Mouse (Mus musculus): ENCODE measurements around the gene Gm42674. TPM values are rescaled to one million over a fixed set of nuclear protein-coding genes. Genes with fewer than 3 reads are reported as not detected.
A peak's percentile ranks its signal among the peaks of the same experiment; 100 is the strongest.

The Gm42674 gene
- polyA plus RNA-seq, 1 experiment from 2014 or later: not detected

DNA sequence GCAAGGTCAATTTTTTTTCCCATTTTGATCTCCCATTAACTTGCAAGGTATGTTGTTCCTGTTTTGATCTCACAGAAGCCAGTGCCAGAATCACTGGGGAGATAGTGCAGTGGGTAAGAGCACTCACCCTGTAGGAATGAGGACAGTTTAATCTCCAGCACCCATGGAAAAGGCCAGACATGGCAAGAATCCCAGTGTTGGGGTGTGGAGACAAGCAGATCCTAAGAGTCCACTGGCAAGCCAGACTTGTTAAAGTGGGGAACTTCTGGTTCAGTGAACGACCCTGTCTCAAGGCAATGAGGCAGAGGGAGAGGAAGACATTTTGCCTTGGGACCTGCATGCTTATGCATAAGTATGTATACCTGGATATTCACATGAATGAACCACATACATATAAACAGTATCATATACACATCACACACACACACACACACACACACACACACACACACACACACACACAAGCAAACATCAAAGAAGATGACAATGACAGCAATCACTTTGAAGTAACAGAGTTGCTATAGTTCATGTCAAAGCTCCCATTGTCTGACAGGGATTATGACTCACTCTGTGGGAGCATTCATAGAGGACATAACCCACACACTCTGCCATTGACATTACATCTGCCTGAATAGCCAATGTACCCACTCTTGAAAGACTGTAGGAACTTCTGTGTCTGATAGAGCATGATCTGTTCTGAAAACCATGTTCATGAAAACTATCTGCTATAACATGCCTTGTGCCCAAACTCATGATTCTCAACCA is 37.0 kb downstream of the Gm42674 start:
- no peaks in the 10 kb centered on the region for H3K36me3 ChIP-seq (ENCODE audit: control insufficient read depth, insufficient read depth, low read length)
- H3K4me2 ChIP-seq (ENCODE audit: low read depth, low read length, severe bottlenecking): no peak overlapping the region
- no peak overlapping the region for H3K9ac ChIP-seq (ENCODE audit: low read length)
- no peaks in the 10 kb centered on the region for H3K4me1 ChIP-seq (replicated peaks; ENCODE audit: control insufficient read depth, insufficient read depth, low read length)
- no peak overlapping the region for H3K27ac ChIP-seq (ENCODE audit: low read depth, low read length)
- 62% methylated on average over 1 of the region's 1 CpGs for WGBS
- no peaks in the 10 kb centered on the region for H3K9me3 ChIP-seq (ENCODE audit: control insufficient read depth, low read length)
- ATAC-seq (replicated peaks; ENCODE audit: low FRiP score) (no peak), DNase-seq (ENCODE audit: low spot score) (no peak)
- no peaks in the 10 kb centered on the region for H3K27me3 ChIP-seq (ENCODE audit: control insufficient read depth, insufficient read depth, low read length)
- H3K4me3 ChIP-seq (ENCODE audit: low read depth, low read length): no peak overlapping the region

DNA sequence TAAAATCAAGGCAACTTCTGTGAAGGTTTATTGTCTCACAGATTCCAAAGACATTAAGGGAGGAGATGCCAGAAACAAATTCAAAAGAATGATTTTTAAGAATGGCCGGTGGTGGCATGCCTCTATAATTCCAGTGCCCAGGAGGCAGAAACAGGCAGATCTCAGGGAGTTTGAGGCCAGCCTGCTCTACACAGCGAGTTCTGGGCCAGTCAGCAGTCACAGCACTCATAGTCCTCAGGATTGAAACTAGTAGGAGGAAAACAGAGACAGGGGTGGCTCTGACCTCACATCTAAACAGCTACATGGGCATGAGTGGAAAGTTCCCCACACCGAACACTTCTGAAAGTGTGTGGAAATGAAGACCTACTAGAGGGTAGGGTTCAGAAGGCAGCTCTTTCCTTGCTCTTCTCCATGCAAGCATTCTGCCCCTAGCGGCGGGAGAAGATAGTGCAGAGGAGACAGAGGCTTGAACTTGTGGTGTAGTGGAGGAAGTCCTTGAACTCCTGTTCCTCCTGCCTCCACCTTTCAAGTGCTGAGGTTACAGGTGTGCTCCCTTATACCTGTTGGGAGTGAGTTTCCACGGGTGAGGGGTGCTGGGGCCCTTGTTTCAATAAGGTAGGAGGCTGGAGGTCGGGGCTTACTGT is 37.9 kb downstream of the Gm42674 start:
- 0 out of 2 replicates have a peak, but pooled peaks have one; percentile 21 for ATAC-seq (replicated peaks; ENCODE audit: low FRiP score)
- peak; percentile 70 for DNase-seq (ENCODE audit: low spot score)
- Histone ChIP-seq H3K9me3 (ENCODE audit: control insufficient read depth, low read length) (no peaks in the 10 kb centered on the region), H3K27me3 (ENCODE audit: control insufficient read depth, insufficient read depth, low read length) (no peaks in the 10 kb centered on the region), H3K36me3 (ENCODE audit: control insufficient read depth, insufficient read depth, low read length) (no peaks in the 10 kb centered on the region), H3K4me2 (ENCODE audit: low read depth, low read length, severe bottlenecking) (no peak overlapping the region), H3K27ac (ENCODE audit: low read depth, low read length) (no peak overlapping the region), H3K4me1 (replicated peaks; ENCODE audit: control insufficient read depth, insufficient read depth, low read length) (no peaks in the 10 kb centered on the region), H3K9ac (ENCODE audit: low read length) (no peak overlapping the region), H3K4me3 (ENCODE audit: low read depth, low read length) (no peak overlapping the region)
- WGBS: 52% methylated on average over 7 of the region's 7 CpGs

DNA sequence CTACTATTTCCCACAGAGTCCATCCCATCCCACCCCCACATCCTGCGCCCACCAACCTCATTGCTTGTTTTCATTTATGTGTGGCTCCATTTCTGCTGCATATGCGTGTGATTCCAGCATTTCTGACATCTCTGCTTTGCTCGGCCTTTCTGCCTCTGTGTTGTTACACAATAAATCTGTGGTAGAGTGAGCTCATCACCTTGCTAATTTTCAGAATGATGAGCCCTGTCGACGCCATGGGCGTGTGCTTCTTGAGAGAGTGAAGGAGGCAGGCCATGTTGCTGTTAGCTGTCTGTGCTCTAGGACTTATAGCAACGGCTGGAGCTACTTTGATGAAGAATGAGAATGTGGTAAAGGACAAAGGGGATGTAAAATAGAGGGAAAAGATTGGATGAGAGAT is 39.3 kb downstream of the Gm42674 start:
- DNase-seq (ENCODE audit: low spot score) (no peak), ATAC-seq (replicated peaks; ENCODE audit: low FRiP score) (no peak)
- H3K4me2 ChIP-seq (ENCODE audit: low read depth, low read length, severe bottlenecking): no peak overlapping the region
- no peak overlapping the region for H3K4me3 ChIP-seq (ENCODE audit: low read depth, low read length)
- no peaks in the 10 kb centered on the region for H3K27me3 ChIP-seq (ENCODE audit: control insufficient read depth, insufficient read depth, low read length)
- no peaks in the 10 kb centered on the region for H3K9me3 ChIP-seq (ENCODE audit: control insufficient read depth, low read length)
- no peak overlapping the region for H3K9ac ChIP-seq (ENCODE audit: low read length)
- H3K36me3 ChIP-seq (ENCODE audit: control insufficient read depth, insufficient read depth, low read length): no peaks in the 10 kb centered on the region
- WGBS: 87% methylated on average over 7 of the region's 7 CpGs
- no peaks in the 10 kb centered on the region for H3K4me1 ChIP-seq (replicated peaks; ENCODE audit: control insufficient read depth, insufficient read depth, low read length)
- H3K27ac ChIP-seq (ENCODE audit: low read depth, low read length): no peak overlapping the region

DNA sequence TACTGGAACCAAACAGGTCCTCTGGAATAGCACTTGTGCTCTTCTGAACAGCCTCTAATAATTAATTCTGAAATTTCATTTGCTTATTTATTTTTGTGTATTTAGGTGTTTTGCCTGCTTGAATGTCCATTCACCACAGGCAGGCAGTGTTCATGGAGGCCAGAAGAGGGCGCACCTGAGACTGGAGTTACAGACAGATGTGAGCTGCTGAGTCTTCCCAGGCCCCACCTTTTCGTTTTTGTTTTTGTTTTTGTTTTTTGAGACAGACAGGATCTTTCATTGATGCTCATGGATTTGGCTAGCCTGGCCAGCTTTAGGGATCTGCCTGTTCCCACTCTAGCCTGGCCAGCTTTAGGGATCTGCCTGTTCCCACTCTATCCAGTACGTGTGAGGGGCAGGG is 42.5 kb downstream of the Gm42674 start:
- Histone ChIP-seq H3K36me3 (ENCODE audit: control insufficient read depth, insufficient read depth, low read length) (no peaks in the 10 kb centered on the region), H3K4me1 (replicated peaks; ENCODE audit: control insufficient read depth, insufficient read depth, low read length) (no peaks in the 10 kb centered on the region), H3K9me3 (ENCODE audit: control insufficient read depth, low read length) (no peaks in the 10 kb centered on the region), H3K27me3 (ENCODE audit: control insufficient read depth, insufficient read depth, low read length) (no peaks in the 10 kb centered on the region), H3K4me2 (ENCODE audit: low read depth, low read length, severe bottlenecking) (no peak overlapping the region), H3K9ac (ENCODE audit: low read length) (no peak overlapping the region), H3K27ac (ENCODE audit: low read depth, low read length) (no peak overlapping the region), H3K4me3 (ENCODE audit: low read depth, low read length) (no peak overlapping the region)
- 56% methylated on average over 3 of the region's 3 CpGs for WGBS
- DNase-seq (ENCODE audit: low spot score) (peak; percentile 59), ATAC-seq (replicated peaks; ENCODE audit: low FRiP score) (no peak)

- WGBS: 92% methylated on average over 1 of the region's 1 CpGs
- no peaks in the 10 kb centered on the region for H3K36me3 ChIP-seq (ENCODE audit: control insufficient read depth, insufficient read depth, low read length)
- H3K4me3 ChIP-seq (ENCODE audit: low read depth, low read length): no peak overlapping the region
- no peak overlapping the region for H3K4me2 ChIP-seq (ENCODE audit: low read depth, low read length, severe bottlenecking)
- no peaks in the 10 kb centered on the region for H3K4me1 ChIP-seq (replicated peaks; ENCODE audit: control insufficient read depth, insufficient read depth, low read length)
- no peaks in the 10 kb centered on the region for H3K9me3 ChIP-seq (ENCODE audit: control insufficient read depth, low read length)
- DNase-seq (ENCODE audit: low spot score) (no peak), ATAC-seq (replicated peaks; ENCODE audit: low FRiP score) (no peak)
- no peak overlapping the region for H3K27ac ChIP-seq (ENCODE audit: low read depth, low read length)
- no peak overlapping the region for H3K9ac ChIP-seq (ENCODE audit: low read length)
- no peaks in the 10 kb centered on the region for H3K27me3 ChIP-seq (ENCODE audit: control insufficient read depth, insufficient read depth, low read length)
Observed at GRCm38 (mm10) chr3:90647291-90647690, 45.6 kb downstream of the Gm42674 start.

GRCm38 (mm10) chr3:90648981-90649380 is 47.3 kb downstream of the Gm42674 start:
- no peak overlapping the region for H3K4me3 ChIP-seq (ENCODE audit: low read depth, low read length)
- DNase-seq (ENCODE audit: low spot score) (no peak), ATAC-seq (replicated peaks; ENCODE audit: low FRiP score) (no peak)
- H3K36me3 ChIP-seq (ENCODE audit: control insufficient read depth, insufficient read depth, low read length): no peaks in the 10 kb centered on the region
- no peaks in the 10 kb centered on the region for H3K27me3 ChIP-seq (ENCODE audit: control insufficient read depth, insufficient read depth, low read length)
- no peaks in the 10 kb centered on the region for H3K4me1 ChIP-seq (replicated peaks; ENCODE audit: control insufficient read depth, insufficient read depth, low read length)
- no peak overlapping the region for H3K9ac ChIP-seq (ENCODE audit: low read length)
- no peak overlapping the region for H3K4me2 ChIP-seq (ENCODE audit: low read depth, low read length, severe bottlenecking)
- no peak overlapping the region for H3K27ac ChIP-seq (ENCODE audit: low read depth, low read length)
- no peaks in the 10 kb centered on the region for H3K9me3 ChIP-seq (ENCODE audit: control insufficient read depth, low read length)

DNA sequence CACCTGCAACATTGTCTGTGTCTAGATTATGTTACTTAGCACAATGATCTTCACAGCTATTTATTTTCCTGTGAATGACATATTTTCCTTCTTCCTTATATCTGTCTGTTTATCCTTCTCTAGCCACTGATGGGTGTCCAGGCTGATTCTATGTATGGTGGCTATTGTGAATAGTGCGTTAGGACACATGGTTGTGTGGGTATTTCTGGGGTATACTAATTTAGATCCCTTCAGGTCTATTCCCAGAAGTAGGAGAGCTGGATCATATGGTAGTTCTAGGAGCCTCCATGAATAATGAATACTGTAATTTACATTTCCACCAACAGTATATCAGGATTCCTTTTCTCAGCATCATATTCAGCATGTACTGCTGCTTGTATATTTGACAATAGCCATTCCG is 48.1 kb downstream of the Gm42674 start:
- 94% methylated on average over 2 of the region's 2 CpGs for WGBS
- no peaks in the 10 kb centered on the region for H3K9me3 ChIP-seq (ENCODE audit: control insufficient read depth, low read length)
- ATAC-seq (replicated peaks; ENCODE audit: low FRiP score): no peak
- no peaks in the 10 kb centered on the region for H3K4me1 ChIP-seq (replicated peaks; ENCODE audit: control insufficient read depth, insufficient read depth, low read length)
- H3K27ac ChIP-seq (ENCODE audit: low read depth, low read length): no peak overlapping the region
- no peak overlapping the region for H3K9ac ChIP-seq (ENCODE audit: low read length)
- H3K36me3 ChIP-seq (ENCODE audit: control insufficient read depth, insufficient read depth, low read length): no peaks in the 10 kb centered on the region
- no peaks in the 10 kb centered on the region for H3K27me3 ChIP-seq (ENCODE audit: control insufficient read depth, insufficient read depth, low read length)
- H3K4me2 ChIP-seq (ENCODE audit: low read depth, low read length, severe bottlenecking): no peak overlapping the region
- H3K4me3 ChIP-seq (ENCODE audit: low read depth, low read length): no peak overlapping the region
- DNase-seq (ENCODE audit: low spot score): no peak

DNA sequence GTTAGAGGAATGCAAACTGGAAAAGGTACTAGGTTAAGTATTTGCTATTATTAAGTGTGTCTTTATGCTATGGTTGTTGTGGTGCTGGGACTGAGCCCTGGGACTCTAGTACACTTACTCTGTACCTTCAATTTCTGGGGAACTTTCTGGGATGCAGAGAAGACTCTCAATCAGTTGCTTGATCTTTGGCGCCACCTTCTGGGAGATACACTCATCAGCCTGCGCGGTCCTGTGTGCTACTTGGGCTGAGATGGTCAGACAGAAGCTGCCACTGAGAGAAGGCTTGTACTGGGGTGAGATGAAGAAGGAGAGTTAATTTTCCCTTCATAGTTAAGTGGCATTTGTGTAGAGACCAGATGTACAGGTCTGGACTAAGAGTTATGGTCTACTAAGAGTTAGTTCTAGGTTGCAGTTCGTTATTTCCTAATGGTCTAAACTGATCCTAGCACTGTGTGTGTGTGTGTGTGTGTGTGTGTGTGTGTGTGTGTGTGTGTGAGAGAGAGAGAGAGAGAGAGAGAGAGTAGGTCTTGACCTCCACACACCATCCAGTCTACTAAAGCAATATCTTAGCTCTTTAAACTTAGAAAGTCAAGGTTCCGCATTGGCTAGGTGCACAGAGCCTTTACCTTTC is 51.3 kb downstream of the Gm42674 start:
- no peak overlapping the region for H3K4me2 ChIP-seq (ENCODE audit: low read depth, low read length, severe bottlenecking)
- ATAC-seq (replicated peaks; ENCODE audit: low FRiP score): peak; percentile 82
- peak; percentile 79 for DNase-seq (ENCODE audit: low spot score)
- no peak overlapping the region for H3K4me3 ChIP-seq (ENCODE audit: low read depth, low read length)
- no peaks in the 10 kb centered on the region for H3K9me3 ChIP-seq (ENCODE audit: control insufficient read depth, low read length)
- no peaks in the 10 kb centered on the region for H3K27me3 ChIP-seq (ENCODE audit: control insufficient read depth, insufficient read depth, low read length)
- H3K27ac ChIP-seq (ENCODE audit: low read depth, low read length): no peak overlapping the region
- no peaks in the 10 kb centered on the region for H3K4me1 ChIP-seq (replicated peaks; ENCODE audit: control insufficient read depth, insufficient read depth, low read length)
- no peaks in the 10 kb centered on the region for H3K36me3 ChIP-seq (ENCODE audit: control insufficient read depth, insufficient read depth, low read length)
- H3K9ac ChIP-seq (ENCODE audit: low read length): no peak overlapping the region
- 37% methylated on average over 5 of the region's 5 CpGs for WGBS

Data from forebrain, embryonic 11.5 days (tissue).